9 mouse cellular contexts compared by ENCODE assay signal in genomic region chr7:112479116-112479515, GRCm38 (mm10). TPM values are rescaled to one million over a fixed set of nuclear protein-coding genes. Genes with fewer than 3 reads are reported as not detected.
DNase-seq lines count a peak whose midpoint lies in the region; ATAC-seq and TF ChIP-seq lines count a peak whose summit lies in the region.
"Had no signal": no experiment of that assay in that cellular context is flagged by ENCODE, and none has a peak within 500 bp of the region (broad histone marks: within the 10 kb centered on the region; RNA-seq: fewer than 3 reads in every experiment).

No protein-coding gene starts in this region.

- ATAC-seq in heart, embryonic 12.5 days (ENCODE audit: insufficient number of reproducible peaks, low FRiP score) = 0 out of 2 replicates have a peak, but pooled peaks have one; percentile 15
- no peak for ATAC-seq in liver, postnatal 0 days
- ATAC-seq in hindbrain, postnatal 0 days = no peak

- WGBS in heart, embryonic 12.5 days = 40% methylated on average over 6 of the region's 6 CpGs
- 62% methylated on average over 6 of the region's 6 CpGs for WGBS in liver, postnatal 0 days (ENCODE audit: insufficient replicate concordance)
- WGBS in hindbrain, postnatal 0 days = 49% methylated on average over 6 of the region's 6 CpGs

- peak overlapping the region; percentile 64 for H3K27ac ChIP-seq in heart, embryonic 12.5 days (ENCODE audit: poor library complexity, severe bottlenecking)
- H3K27ac ChIP-seq in liver, postnatal 0 days (ENCODE audit: low read depth) = no peak overlapping the region
- no peak overlapping the region for H3K27ac ChIP-seq in hindbrain, postnatal 0 days
- H3K27ac ChIP-seq: neural tube, embryonic 13.5 days had no signal

- TF ChIP-seq EP300 in liver, postnatal 0 days (IDR thresholded peaks at IDR 0.05; ENCODE audit: low read depth) = no peak

- H3K9ac ChIP-seq in heart, embryonic 12.5 days = no peak overlapping the region
- H3K9ac ChIP-seq in liver, postnatal 0 days (replicated peaks) = no peak overlapping the region
- no peak overlapping the region for H3K9ac ChIP-seq in hindbrain, postnatal 0 days (replicated peaks; ENCODE audit: low read length)
- H3K9ac ChIP-seq: neural tube, embryonic 13.5 days had no signal

- peaks cover 43% of the 10 kb centered on the region for H3K4me1 ChIP-seq in heart, embryonic 12.5 days (replicated peaks)
- no peaks in the 10 kb centered on the region for H3K4me1 ChIP-seq in liver, postnatal 0 days (ENCODE audit: insufficient read depth)
- H3K4me1 ChIP-seq in hindbrain, postnatal 0 days (ENCODE audit: insufficient read depth, low read length) = no peaks in the 10 kb centered on the region

- DNase-seq in ZHBTc4 (ENCODE audit: low read depth, low spot score) = peak; percentile 76
- DNase-seq in cerebellum, postnatal 25 days = peak; percentile 66 to 71
- peak; percentile 63 for DNase-seq in layer of hippocampus, adult 11-12 months (ENCODE audit: low spot score)
- peak; percentile 85 for DNase-seq in lung, postnatal 10 days
- DNase-seq in liver, postnatal 0 days = no peak
- DNase-seq in hindbrain, postnatal 0 days (ENCODE audit: low spot score) = no peak
- no peak for DNase-seq in thymus, postnatal 14 days

- TF ChIP-seq CTCF in liver, postnatal 0 days (IDR thresholded peaks at IDR 0.05; ENCODE audit: low read depth) = no peak
- no peak for TF ChIP-seq CTCF in hindbrain, postnatal 0 days (IDR thresholded peaks at IDR 0.05; ENCODE audit: low read depth)

- H3K4me3 ChIP-seq in heart, embryonic 12.5 days = no peak overlapping the region
- H3K4me3 ChIP-seq in liver, postnatal 0 days (ENCODE audit: low read depth, low read length) = no peak overlapping the region
- H3K4me3 ChIP-seq in hindbrain, postnatal 0 days (ENCODE audit: low read length) = no peak overlapping the region
- H3K4me3 ChIP-seq: neural tube, embryonic 13.5 days had no signal

- no peaks in the 10 kb centered on the region for H3K36me3 ChIP-seq in heart, embryonic 12.5 days
- no peaks in the 10 kb centered on the region for H3K36me3 ChIP-seq in liver, postnatal 0 days (replicated peaks; ENCODE audit: insufficient read depth, low read length)
- no peaks in the 10 kb centered on the region for H3K36me3 ChIP-seq in hindbrain, postnatal 0 days (ENCODE audit: insufficient read depth, low read length)
- H3K36me3 ChIP-seq: neural tube, embryonic 13.5 days had no signal

- no peaks in the 10 kb centered on the region for H3K27me3 ChIP-seq in heart, embryonic 12.5 days (replicated peaks)
- no peaks in the 10 kb centered on the region for H3K27me3 ChIP-seq in liver, postnatal 0 days (ENCODE audit: insufficient read depth, low read length)
- no peaks in the 10 kb centered on the region for H3K27me3 ChIP-seq in hindbrain, postnatal 0 days (ENCODE audit: insufficient read depth, low read length)
- H3K27me3 ChIP-seq: neural tube, embryonic 13.5 days had no signal

- H3K4me2 ChIP-seq in heart, embryonic 12.5 days = no peak overlapping the region
- H3K4me2 ChIP-seq in liver, postnatal 0 days (ENCODE audit: low read depth, low read length) = no peak overlapping the region
- H3K4me2 ChIP-seq in hindbrain, postnatal 0 days (ENCODE audit: low read depth, low read length) = no peak overlapping the region
- H3K4me2 ChIP-seq: neural tube, embryonic 13.5 days had no signal

- no peaks in the 10 kb centered on the region for H3K9me3 ChIP-seq in heart, embryonic 12.5 days (replicated peaks)
- no peaks in the 10 kb centered on the region for H3K9me3 ChIP-seq in liver, postnatal 0 days (ENCODE audit: low read length)
- H3K9me3 ChIP-seq in hindbrain, postnatal 0 days (ENCODE audit: low read length) = no peaks in the 10 kb centered on the region
- H3K9me3 ChIP-seq: neural tube, embryonic 13.5 days had no signal

RNA-seq across cellular contexts. Expression of gene Parva, which starts 51.8 kb away (rescaled TPM):
- polyA plus RNA-seq in heart, embryonic 12.5 days (2016; fragmentation: Nextera tagmentation; extraction: Ambion mirVana) = 101 and 103 TPM in 2 replicates
- polyA plus RNA-seq in liver, postnatal 0 days (2015; fragmentation: Nextera tagmentation; extraction: Ambion mirVana) = 8.0 and 8.6 TPM in 2 replicates
- total RNA-seq in hindbrain, postnatal 0 days (2014; rRNA removed) = 34.0 and 35.9 TPM in 2 replicates
- 26.3 and 28.8 TPM in 2 replicates for polyA plus RNA-seq in hindbrain, postnatal 0 days (2015; fragmentation: Nextera tagmentation; extraction: Ambion mirVana)

Comparison
In these comparisons a context has a peak if more than half of its experiments do, and no peak if none do; other contexts are left out.
1. DNase-seq: peak in ZHBTc4 (single experiment), cerebellum, postnatal 25 days (2 of 2), layer of hippocampus, adult 11-12 months (single experiment) and lung, postnatal 10 days (single experiment); none in liver, postnatal 0 days (single experiment), hindbrain, postnatal 0 days (single experiment) and thymus, postnatal 14 days (single experiment).